Mouse (Mus musculus) mature B cell (primary cell): ENCODE data around the gene Kcnh7.
"Not testable (repeated sequence)": the region's sequence is repeated elsewhere in the genome, so short reads cannot be mapped to it uniquely, and the experiment has no call there.

Source experiments
- in situ Hi-C: fragments of 300-500 bp; cut with MboI; formaldehyde crosslinking; loops from 2 replicates; pipeline ENCODE4 v1.14.3; 2019

The Kcnh7 gene

DNA sequence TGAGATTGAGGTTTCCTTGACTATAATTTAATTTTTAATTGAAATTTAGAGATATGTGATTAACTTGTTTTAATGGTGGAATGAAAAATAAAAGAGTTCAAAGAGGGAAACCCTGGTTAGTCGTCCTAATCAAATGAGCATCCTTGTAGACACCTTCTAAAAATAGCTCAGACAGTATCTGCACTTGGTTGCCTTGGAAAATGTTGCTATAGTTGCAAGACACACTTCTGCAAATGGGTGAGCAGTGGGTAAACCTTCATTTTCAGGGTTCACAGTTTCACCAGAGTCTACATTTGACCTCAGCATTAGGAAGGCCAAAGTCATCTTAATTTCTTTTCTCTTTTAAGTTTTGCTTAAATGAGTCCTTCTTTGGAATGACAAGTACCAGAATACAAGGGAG, 465.7 kb downstream of the Kcnh7 start:
- in situ Hi-C loops, result no loop called here

DNA sequence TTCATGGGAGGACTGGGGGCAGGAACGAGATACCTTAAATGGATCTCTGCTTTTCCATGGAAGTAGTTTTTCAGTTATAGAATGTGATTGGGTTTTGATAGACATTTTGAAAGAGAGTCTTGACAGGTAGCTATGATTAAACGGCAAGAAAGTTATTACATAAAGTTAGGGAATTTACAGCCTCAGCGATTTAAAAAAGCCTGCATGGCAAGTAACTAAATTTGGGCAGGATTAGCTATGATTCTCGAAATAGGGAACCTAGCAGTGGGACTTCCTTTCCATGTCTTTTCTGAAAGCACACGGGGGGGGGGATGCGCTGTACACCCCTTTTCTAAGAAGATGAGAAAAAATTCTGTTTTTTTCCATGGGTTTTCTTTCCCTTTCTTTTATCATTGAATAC, 466.8 kb downstream of the Kcnh7 start:
- in situ Hi-C loops, result no loop called here

DNA sequence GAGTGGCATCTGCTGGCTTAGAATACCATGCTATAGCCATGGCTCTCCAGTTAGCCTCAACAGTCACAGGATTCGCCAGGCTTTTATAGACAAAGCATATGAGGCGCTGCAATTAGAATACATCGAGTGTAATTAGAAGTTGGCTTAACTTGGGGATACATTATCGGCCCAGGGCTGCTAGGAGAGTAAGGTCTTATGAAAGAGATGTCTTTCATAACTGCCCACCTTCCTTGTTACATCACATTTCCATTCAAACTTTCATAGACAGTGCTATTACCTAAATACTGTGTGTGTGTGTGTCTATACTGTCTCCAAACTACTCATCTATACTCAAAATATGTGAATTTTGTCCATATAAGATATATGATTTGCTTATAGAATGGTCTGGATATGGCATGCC, 468.8 kb downstream of the Kcnh7 start:
- in situ Hi-C loops, result no loop called here

- in situ Hi-C loops, result not testable (repeated sequence)
Measured at GRCm38 (mm10) chr2:62714362-62714761, 469.7 kb downstream of the Kcnh7 start.

- in situ Hi-C loops, result no loop called here
Measured at GRCm38 (mm10) chr2:62709633-62710032, 474.5 kb downstream of the Kcnh7 start.

GRCm38 (mm10) chr2:62706313-62706712, 477.8 kb downstream of the Kcnh7 start:
- in situ Hi-C loops, result no loop called here

DNA sequence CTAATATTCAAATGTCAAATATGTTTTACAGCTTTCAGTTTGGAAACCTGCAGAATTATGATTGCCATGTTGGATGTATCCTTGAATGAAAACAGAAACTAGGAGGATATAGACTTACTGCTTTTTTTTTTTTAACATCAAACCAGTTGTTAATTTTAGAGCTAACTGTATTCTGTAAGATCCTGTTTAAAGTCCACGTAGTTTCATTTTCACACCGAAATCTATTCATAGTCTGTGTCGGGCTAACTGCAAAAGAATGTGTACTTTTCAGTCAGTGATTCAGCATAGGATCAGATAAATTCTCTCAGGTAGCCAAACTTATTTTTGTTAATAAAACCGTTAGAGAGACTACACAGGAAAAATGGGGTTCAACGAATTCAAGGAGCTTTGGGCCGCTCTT, 498.2 kb downstream of the Kcnh7 start:
- in situ Hi-C loops, result no loop called here

DNA sequence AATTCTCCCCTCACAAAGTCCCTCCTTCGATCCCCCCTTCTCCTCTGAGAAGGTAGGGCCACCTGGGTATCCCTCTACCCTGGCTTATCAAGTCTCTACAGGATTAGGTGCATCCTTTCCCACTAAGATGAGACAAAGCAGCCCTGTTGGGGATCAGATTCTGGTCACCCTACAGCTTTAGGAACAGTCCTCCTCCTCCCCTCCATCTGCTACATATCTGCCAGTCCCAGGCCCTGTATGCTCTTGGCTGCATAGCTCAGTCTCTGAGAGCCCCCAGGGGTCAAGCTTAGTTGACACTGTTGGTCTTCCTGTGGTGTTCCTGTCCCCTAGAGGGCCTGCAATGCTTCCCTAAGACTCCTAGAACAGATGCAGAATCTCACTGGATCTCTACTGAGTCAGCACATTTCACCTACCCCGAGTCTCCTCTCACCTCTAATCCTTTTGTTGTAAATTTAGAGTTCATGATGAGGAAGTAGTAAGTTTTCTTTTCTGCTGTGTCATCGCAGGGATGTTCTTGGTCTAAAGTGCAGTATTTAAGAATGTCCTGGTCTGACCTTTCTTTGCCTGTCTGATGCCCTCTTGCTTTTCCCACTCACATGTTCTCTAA, 499.0 kb downstream of the Kcnh7 start:
- in situ Hi-C loops, result no loop called here

DNA sequence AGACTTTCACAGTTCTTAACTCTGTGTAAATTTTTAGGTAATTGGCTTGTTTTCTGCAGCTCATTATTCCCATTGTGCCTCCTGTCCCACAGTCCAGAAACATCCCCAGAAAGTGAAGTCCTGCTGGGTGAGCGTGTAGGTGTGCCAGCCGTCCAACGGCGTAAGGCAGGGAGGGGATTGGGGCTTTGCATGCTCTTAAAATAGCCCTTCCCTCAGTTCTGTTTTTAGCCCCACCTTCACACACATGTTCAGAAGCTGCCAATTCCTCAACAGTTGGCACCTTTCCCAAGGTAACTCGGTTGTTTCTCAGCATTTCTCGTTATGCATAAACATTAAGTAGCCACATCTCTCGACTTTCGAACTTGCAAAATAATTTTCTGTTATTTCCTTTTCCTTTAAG, 502.4 kb downstream of the Kcnh7 start:
- in situ Hi-C loops, result no loop called here

DNA sequence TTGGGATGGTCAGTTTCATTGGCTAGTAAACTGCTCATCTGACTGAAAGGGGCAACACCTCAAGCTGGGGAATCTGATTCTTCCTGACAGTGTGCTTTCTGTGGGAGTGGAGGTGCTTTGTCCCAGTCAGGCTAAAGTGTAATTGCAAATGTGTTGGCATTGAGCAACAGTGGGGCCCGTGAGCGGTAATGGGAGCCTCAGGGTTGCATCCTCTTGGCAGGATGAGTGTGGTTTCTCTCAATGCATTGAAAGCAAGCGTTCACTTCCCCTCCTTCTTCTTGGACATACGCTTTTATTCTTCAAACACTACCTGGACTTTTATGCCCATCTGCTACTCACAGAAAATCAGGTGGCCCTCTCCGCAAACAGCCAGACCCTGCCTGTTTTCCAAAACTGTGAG, 511.3 kb downstream of the Kcnh7 start:
- in situ Hi-C loops, result no loop called here

GRCm38 (mm10) chr2:62670767-62671166, 513.3 kb downstream of the Kcnh7 start:
- in situ Hi-C loops, result no loop called here

GRCm38 (mm10) chr2:62670301-62670700, 513.8 kb downstream of the Kcnh7 start:
- in situ Hi-C loops, result no loop called here

- in situ Hi-C loops, result no loop called here
Measured at GRCm38 (mm10) chr2:62669848-62670247, 514.2 kb downstream of the Kcnh7 start.

- in situ Hi-C loops, result no loop called here
Measured at GRCm38 (mm10) chr2:62665536-62665935, 518.6 kb downstream of the Kcnh7 start.

DNA sequence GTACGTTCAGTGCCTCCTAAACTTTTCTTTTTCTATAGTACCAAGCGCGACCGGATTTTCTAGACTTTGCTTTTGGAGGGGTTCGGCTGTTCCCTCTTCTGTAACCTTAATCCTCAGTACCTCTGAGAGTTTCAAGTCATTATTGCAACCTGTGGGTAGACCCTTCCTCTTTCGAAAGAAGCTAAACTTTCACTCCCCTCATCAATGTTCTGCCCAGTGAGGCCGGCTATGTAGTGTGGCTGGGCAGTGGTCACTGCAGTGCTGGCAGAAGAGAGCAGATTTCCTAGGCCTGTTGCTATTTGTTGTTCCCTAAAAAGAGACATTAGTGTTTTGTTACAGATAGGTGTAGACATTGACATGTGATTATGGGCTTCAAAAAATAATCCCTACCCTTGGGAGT, 519.2 kb downstream of the Kcnh7 start:
- in situ Hi-C loops, result no loop called here

- in situ Hi-C loops, result no loop called here
Measured at GRCm38 (mm10) chr2:62664135-62664670, 519.9 kb downstream of the Kcnh7 start, which contains the start of gene Gca. Gene Gca (plus strand): TSS chr2:62664285.

GRCm38 (mm10) chr2:62662560-62662959, 521.5 kb downstream of the Kcnh7 start:
- in situ Hi-C loops, result no loop called here

DNA sequence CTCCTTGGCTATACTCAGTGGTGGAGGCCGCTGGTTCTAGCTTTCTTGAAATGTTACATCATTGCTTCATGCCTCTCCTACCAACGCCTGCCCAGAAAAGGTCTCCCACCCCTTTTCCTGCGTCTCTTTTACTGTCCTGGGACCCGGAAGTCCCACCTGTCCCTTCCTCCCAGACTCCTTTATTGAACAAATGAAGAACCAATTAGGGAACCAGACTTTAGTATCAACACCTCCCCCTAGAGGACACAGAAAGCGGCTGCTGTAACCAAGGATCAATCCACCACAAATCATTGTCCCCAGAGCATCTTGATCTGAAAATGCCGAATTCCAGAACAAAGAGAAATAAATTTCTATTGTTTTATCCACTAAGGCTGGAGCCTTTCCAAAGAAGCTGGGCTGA, 523.5 kb downstream of the Kcnh7 start:
- in situ Hi-C loops, result no loop called here

GRCm38 (mm10) chr2:62656072-62656471, 528.0 kb downstream of the Kcnh7 start:
- in situ Hi-C loops, result no loop called here

DNA sequence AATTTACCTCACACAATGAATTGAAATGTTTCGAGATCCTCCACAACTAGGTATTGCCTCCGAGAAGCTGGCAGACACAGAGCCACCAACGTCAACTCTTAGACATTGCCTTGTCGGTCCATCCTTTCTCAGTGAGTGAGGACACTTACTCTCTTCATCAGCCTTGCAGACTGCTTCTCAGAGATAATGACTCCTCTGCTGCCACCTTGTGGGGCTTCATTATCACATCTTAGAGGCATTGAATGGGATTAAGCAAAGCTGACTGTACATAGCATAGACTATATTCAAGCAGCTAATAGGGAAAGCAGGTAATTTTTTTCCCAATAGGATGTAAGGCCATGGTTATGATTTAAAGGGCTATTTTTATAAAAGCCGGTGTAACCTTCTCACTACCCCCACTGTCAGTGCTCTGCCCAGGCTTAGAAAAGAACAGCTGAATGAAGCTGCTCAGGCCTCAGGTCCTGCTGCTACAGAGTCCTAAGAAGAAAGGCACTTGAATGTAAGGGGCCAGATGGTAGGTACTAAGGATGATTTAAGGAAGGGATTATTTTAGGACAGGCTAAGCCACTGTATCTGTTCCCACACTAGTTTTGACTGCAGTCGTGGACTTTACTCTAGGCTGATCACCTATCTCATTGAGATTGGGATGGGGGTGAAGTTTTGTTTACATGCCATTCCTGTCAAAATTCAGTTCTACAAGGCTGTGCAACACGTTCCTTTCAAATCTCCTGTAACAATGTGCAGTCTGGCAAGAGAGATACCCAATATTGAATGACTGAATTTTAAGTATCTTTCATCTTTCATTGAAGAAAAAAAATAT, 529.4 kb downstream of the Kcnh7 start:
- in situ Hi-C loops, result no loop called here

GRCm38 (mm10) chr2:62652466-62652865, 531.6 kb downstream of the Kcnh7 start:
- in situ Hi-C loops, result no loop called here

DNA sequence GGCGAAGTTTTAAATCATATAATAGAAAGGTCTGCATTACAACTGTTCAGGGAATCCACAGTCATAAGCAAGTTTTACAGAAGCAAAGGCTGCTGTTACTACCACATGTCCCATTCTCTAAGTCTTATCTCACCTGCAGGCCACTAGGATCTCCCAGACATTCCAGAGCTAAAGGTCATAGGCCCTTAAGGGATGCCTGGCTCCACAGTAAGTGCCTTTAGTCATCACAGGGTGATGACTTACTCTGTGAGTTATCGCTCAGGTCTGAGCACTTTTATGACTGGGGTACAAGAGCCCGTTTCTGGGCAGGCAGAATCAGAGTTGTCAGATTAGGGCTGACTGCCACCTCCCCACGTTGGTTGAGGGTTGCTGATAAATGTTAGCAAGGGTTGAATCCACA, 532.2 kb downstream of the Kcnh7 start:
- in situ Hi-C loops, result no loop called here

GRCm38 (mm10) chr2:62646671-62647289, 537.3 kb downstream of the Kcnh7 start:
- in situ Hi-C loops, result loop anchor here (25.0 kb wide), 1 partner anchor 1009 kb away; no protein-coding TSS in a partner anchor
